Mouse (Mus musculus) hindbrain, embryonic 13.5 days (tissue): ENCODE results near the gene Stk16. TPM values are rescaled to one million over a fixed set of nuclear protein-coding genes. Genes with fewer than 3 reads are reported as not detected.

Experiments used
- ATAC-seq: fragments of 200-750 bp; cut with Nextera tagmentation; 2 replicates; pipeline ENCODE4 v1.8.0; 2017; ENCODE audit warnings: moderate TSS enrichment; ENCODE audit not compliant: low FRiP score
- H3K27ac ChIP-seq: fragments of 300-500 bp; sonication (generic); 2 replicates; pipeline ENCODE4 v1.5.1; 2015; ENCODE audit warnings: inconsistent platforms, mild to moderate bottlenecking, moderate library complexity
- H3K27me3 ChIP-seq: fragments of 300-500 bp; sonication (generic); 2 replicates; pipeline ENCODE4 v1.6.1; 2015; ENCODE audit warnings: mild to moderate bottlenecking, inconsistent platforms
- H3K36me3 ChIP-seq: fragments of 300-500 bp; sonication (generic); 2 replicates; pipeline ENCODE4 v1.6.1; 2015; ENCODE audit warnings: mild to moderate bottlenecking, inconsistent platforms
- H3K4me1 ChIP-seq: fragments of 300-500 bp; sonication (generic); replicated peaks from 2 replicates; pipeline ENCODE4 v1.6.1; 2015; ENCODE audit warnings: inconsistent platforms
- H3K4me2 ChIP-seq: fragments of 300-500 bp; sonication (generic); 2 replicates; pipeline ENCODE4 v1.6.1; 2015; ENCODE audit warnings: inconsistent platforms, mild to moderate bottlenecking, moderate library complexity
- H3K4me3 ChIP-seq: fragments of 300-500 bp; sonication (generic); 2 replicates; pipeline ENCODE4 v1.5.1; 2015; ENCODE audit warnings: mild to moderate bottlenecking, inconsistent platforms
- H3K9ac ChIP-seq: fragments of 300-500 bp; sonication (generic); 2 replicates; pipeline ENCODE4 v1.6.1; 2015; ENCODE audit warnings: mild to moderate bottlenecking, inconsistent platforms
- H3K9me3 ChIP-seq: fragments of 300-500 bp; sonication (generic); 2 replicates; pipeline ENCODE4 v1.6.1; 2016; ENCODE audit warnings: inconsistent platforms
- WGBS: fragments of 180-500 bp; shearing (Covaris S2); methylation state at CpG from one replicate; pipeline ENCODE4 v1.1.7; 2015; 5-methylcytosine and 5-hydroxymethylcytosine counted together
- microRNA-seq: library from miRNA; unstranded; fragments of <30 nt; microRNA quantifications from one replicate; pipeline ENCODE4, GENCODE M21; 2016
- polyA plus RNA-seq: library from polyadenylated mRNA; unstranded; fragments of >200 nt; fragmentation: Nextera tagmentation; extraction: Ambion mirVana; gene quantifications from 2 replicates; pipeline ENCODE4 v1.2.1, GENCODE M21; 2015

The Stk16 gene
- polyA plus RNA-seq, 1 experiment from 2014 or later, result 138 TPM

GRCm38 (mm10) chr1:75264091-75264880 lies 53.6 kb downstream of the Stk16 start, which contains the start of gene Ptprn:
TSS of gene Ptprn (minus strand) at chr1:75264502.
- H3K36me3 ChIP-seq, result no peaks in the 10 kb centered on the region
- H3K4me2 ChIP-seq, result peak within 1 kb of the TSS; percentile 69
- peak; percentile 82 for ATAC-seq
- peaks cover 79% of the 10 kb centered on the region for H3K27me3 ChIP-seq
- H3K27ac ChIP-seq, result peak within 1 kb of the TSS; percentile 64; the same call in 1 of the 2 replicates
- peak within 1 kb of the TSS; percentile 67 for H3K9ac ChIP-seq
- H3K4me1 ChIP-seq, result peaks cover 19% of the 10 kb centered on the region
- no peaks in the 10 kb centered on the region for H3K9me3 ChIP-seq
- WGBS, result 11% methylated on average over 31 of the region's 32 CpGs
- peak within 1 kb of the TSS; percentile 52 for H3K4me3 ChIP-seq

Small RNAs within 50 kb of the gene (microRNA-seq; reads per million reads assigned to microRNA genes)
- gene Gm27943, result not detected

Other genes with a start within 250 kb of the Stk16 start
- 8.3 and 10.0 TPM in 2 replicates for gene Nhej1, start 85.6 kb upstream of the Stk16 start, polyA plus RNA-seq
- gene Slc23a3, start 76.9 kb upstream of the Stk16 start, polyA plus RNA-seq, result 0.09 TPM in 1 of 2 replicates, not detected in the other
- 60.0 and 66.0 TPM in 2 replicates for gene Cnppd1, start 68.1 kb upstream of the Stk16 start, polyA plus RNA-seq
- gene Retreg2, start 68.1 kb upstream of the Stk16 start, polyA plus RNA-seq, result 106 and 114 TPM in 2 replicates
- 40.8 and 43.2 TPM in 2 replicates for gene Zfand2b, start 42.2 kb upstream of the Stk16 start, polyA plus RNA-seq
- 38.4 and 40.3 TPM in 2 replicates for gene Abcb6, start 30.4 kb upstream of the Stk16 start, polyA plus RNA-seq
- 23.4 and 24.5 TPM in 2 replicates for gene Ankzf1, start 18.7 kb upstream of the Stk16 start, polyA plus RNA-seq
- gene Atg9a, start 18.6 kb upstream of the Stk16 start, polyA plus RNA-seq, result 44.7 and 47.7 TPM in 2 replicates
- 19.9 and 22.5 TPM in 2 replicates for gene Glb1l, start within 50 bp of the Stk16 start, polyA plus RNA-seq
- gene Tuba4a, start 9.0 kb downstream of the Stk16 start, polyA plus RNA-seq, result 6.5 and 7.1 TPM in 2 replicates
- not detected in 2 replicates for gene A630095N17Rik, start 21.3 kb downstream of the Stk16 start, polyA plus RNA-seq
- gene Dnajb2, start 25.6 kb downstream of the Stk16 start, polyA plus RNA-seq, result 59.7 and 62.3 TPM in 2 replicates
- 15.6 and 17.6 TPM in 2 replicates for gene Ptprn, start 53.7 kb downstream of the Stk16 start, polyA plus RNA-seq
- gene Resp18, start 67.6 kb downstream of the Stk16 start, polyA plus RNA-seq, result 131 and 140 TPM in 2 replicates
- gene Dnpep, start 107.2 kb downstream of the Stk16 start, polyA plus RNA-seq, result 161 and 170 TPM in 2 replicates
- 1.8 and 2.9 TPM in 2 replicates for gene Des, start 149.5 kb downstream of the Stk16 start, polyA plus RNA-seq
- gene Speg, start 164.5 kb downstream of the Stk16 start, polyA plus RNA-seq, result 15.9 and 16.0 TPM in 2 replicates
- gene Gmppa, start 225.1 kb downstream of the Stk16 start, polyA plus RNA-seq, result 84.0 and 84.4 TPM in 2 replicates
- gene Asic4, start 239.6 kb downstream of the Stk16 start, polyA plus RNA-seq, result 25.9 and 29.3 TPM in 2 replicates